Mouse (Mus musculus) heart, embryonic 11.5 days (tissue): ENCODE results near the gene Dmrta1. TPM values are rescaled to one million over a fixed set of nuclear protein-coding genes. Genes with fewer than 3 reads are reported as not detected.

Experiments
- ATAC-seq: fragments of 200-750 bp; cut with Nextera tagmentation; replicated peaks from 2 replicates; pipeline ENCODE4 v1.8.0; 2017; ENCODE audit warnings: moderate library complexity; ENCODE audit not compliant: insufficient number of reproducible peaks, low FRiP score, low TSS enrichment
- H3K27ac ChIP-seq: fragments of 300-500 bp; sonication (generic); 2 replicates; pipeline ENCODE4 v1.5.1; 2014; ENCODE audit warnings: mild to moderate bottlenecking, low read depth, low read length
- H3K27me3 ChIP-seq: fragments of 300-500 bp; sonication (generic); 2 replicates; pipeline ENCODE4 v1.6.1; 2014; ENCODE audit warnings: mild to moderate bottlenecking, low read length, mixed read lengths; ENCODE audit not compliant: control insufficient read depth, insufficient read depth
- H3K36me3 ChIP-seq: fragments of 300-500 bp; sonication (generic); 2 replicates; pipeline ENCODE4 v1.6.1; 2014; ENCODE audit warnings: mild to moderate bottlenecking, low read length, moderate library complexity, mixed read lengths; ENCODE audit not compliant: control insufficient read depth, insufficient read depth
- H3K4me1 ChIP-seq: fragments of 300-500 bp; sonication (generic); 2 replicates; pipeline ENCODE4 v1.6.1; 2014; ENCODE audit warnings: low read length; ENCODE audit not compliant: control insufficient read depth, insufficient read depth
- H3K4me2 ChIP-seq: fragments of 300-500 bp; sonication (generic); 2 replicates; pipeline ENCODE4 v1.6.1; 2014; ENCODE audit warnings: mild to moderate bottlenecking, moderate library complexity
- H3K4me3 ChIP-seq: fragments of 300-500 bp; sonication (generic); 2 replicates; pipeline ENCODE4 v1.5.1; 2014; ENCODE audit warnings: low read depth, low read length
- H3K9ac ChIP-seq: fragments of 300-500 bp; sonication (generic); 2 replicates; pipeline ENCODE4 v1.6.1; 2014; ENCODE audit warnings: mild to moderate bottlenecking, low read depth, low read length, moderate library complexity
- H3K9me3 ChIP-seq: fragments of 300-500 bp; sonication (generic); replicated peaks from 2 replicates; pipeline ENCODE4 v1.6.1; 2016; ENCODE audit warnings: low read length; ENCODE audit not compliant: control insufficient read depth
- WGBS: fragments of 180-500 bp; shearing (Covaris S2); extraction: QIAGEN DNeasy Blood & Tissue Kit; methylation state at CpG from one replicate; pipeline ENCODE4 v1.1.7; 2014; ENCODE audit not compliant: insufficient replicate concordance; 5-methylcytosine and 5-hydroxymethylcytosine counted together
- polyA plus RNA-seq: library from polyadenylated mRNA; unstranded; fragments of >200 nt; fragmentation: Nextera tagmentation; extraction: Ambion mirVana; gene quantifications from 2 replicates; pipeline ENCODE4 v1.2.1, GENCODE M21; 2014

The Dmrta1 gene
- polyA plus RNA-seq, 1 experiment from 2014 or later: 0.66 TPM

DNA sequence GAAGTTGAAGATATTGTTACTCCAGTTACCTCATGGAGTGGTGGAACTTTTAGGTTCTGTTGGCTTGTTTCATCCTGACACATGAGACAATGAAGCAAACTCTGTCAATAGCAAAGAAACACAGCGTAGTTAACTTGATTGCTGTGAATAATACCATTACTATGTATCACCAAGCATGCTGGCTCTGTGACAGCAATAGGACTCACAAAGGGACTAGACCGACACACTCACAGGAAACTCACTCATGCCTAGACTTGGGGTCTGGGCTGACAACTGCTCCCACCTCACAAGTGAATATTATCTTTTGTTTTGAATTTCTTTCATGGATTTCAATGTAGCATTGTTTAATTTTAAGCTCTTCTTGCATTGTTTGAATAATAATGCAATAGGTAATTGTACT lies 15.8 kb upstream of the Dmrta1 start:
- no peaks in the 10 kb centered on the region for H3K27me3 ChIP-seq
- WGBS: 81% methylated on average over 2 of the region's 2 CpGs
- H3K9ac ChIP-seq: no peak overlapping the region
- H3K4me3 ChIP-seq: no peak overlapping the region
- no peaks in the 10 kb centered on the region for H3K4me1 ChIP-seq
- no peak overlapping the region for H3K4me2 ChIP-seq
- no peaks in the 10 kb centered on the region for H3K36me3 ChIP-seq
- ATAC-seq: no peak
- no peak overlapping the region for H3K27ac ChIP-seq
- H3K9me3 ChIP-seq: no peaks in the 10 kb centered on the region

DNA sequence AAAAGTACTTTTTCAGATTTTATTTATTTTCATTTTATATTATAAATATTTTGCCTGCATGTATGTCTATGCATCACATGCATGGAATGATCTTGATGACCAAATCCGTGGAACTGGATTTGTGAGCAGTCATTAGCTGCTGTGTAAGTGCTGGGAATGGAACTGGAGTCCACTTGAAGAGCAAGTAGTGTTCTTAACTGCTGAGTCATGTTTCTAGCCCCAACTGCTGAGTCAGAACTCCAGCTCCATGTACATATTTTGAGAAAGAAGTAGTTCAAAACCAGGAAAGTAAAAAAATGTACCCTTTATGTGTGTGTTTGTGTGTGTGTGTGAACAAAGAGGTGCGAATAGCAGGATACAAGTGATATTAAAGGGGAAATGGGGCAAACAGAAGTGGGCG lies 4.5 kb upstream of the Dmrta1 start:
- H3K9me3 ChIP-seq: no peaks in the 10 kb centered on the region
- no peaks in the 10 kb centered on the region for H3K27me3 ChIP-seq
- no peak overlapping the region for H3K9ac ChIP-seq
- no peak for ATAC-seq
- WGBS: 77% methylated on average over 3 of the region's 3 CpGs
- no peaks in the 10 kb centered on the region for H3K36me3 ChIP-seq
- H3K4me3 ChIP-seq: no peak overlapping the region
- no peaks in the 10 kb centered on the region for H3K4me1 ChIP-seq
- no peak overlapping the region for H3K27ac ChIP-seq
- no peak overlapping the region for H3K4me2 ChIP-seq

DNA sequence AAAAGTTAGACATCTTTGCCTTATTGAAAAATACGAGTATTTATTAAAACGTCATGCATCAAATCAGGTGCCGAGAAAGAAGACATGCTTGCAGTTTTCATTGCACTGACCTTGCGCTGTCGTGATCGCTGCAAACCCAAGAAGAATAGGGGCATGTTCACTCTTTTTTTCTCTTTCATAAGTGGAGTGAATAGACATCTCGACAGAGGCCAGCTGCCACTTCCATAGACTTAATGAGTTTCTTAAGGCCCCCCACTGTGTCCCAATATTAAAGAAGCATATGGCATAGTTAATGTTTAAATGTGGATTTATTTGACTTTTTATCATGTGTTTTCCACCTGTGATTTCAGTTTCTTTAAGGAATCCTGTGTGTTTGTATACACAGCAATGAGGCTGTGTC lies 1.3 kb upstream of the Dmrta1 start:
- no peaks in the 10 kb centered on the region for H3K9me3 ChIP-seq
- no peak overlapping the region for H3K9ac ChIP-seq
- H3K36me3 ChIP-seq: no peaks in the 10 kb centered on the region
- H3K4me1 ChIP-seq: no peaks in the 10 kb centered on the region
- no peak overlapping the region for H3K4me3 ChIP-seq
- H3K27ac ChIP-seq: no peak overlapping the region
- H3K4me2 ChIP-seq: no peak overlapping the region
- 82% methylated on average over 7 of the region's 7 CpGs for WGBS
- H3K27me3 ChIP-seq: no peaks in the 10 kb centered on the region
- ATAC-seq: no peak

DNA sequence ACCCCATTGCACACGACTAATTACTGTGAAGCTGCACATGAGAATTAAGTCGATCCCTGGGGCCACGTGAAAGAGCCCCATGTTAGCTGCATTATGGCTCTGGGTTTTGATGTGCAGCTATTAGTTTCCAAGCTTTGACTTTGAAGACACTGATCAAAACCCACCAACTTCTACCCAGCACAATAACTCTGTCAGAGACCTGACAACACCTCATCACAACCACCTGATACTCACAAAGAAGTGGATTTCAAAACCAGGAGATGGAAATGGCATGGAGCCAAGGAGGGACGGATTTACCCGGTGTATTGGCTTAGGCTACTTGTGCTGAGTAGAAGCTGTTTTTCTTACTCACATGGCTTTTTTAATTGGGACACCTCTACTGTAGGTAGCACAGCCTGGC lies 523 bp upstream of the Dmrta1 start:
- H3K9ac ChIP-seq: no peak overlapping the region
- no peak overlapping the region for H3K27ac ChIP-seq
- H3K4me3 ChIP-seq: no peak overlapping the region
- no peaks in the 10 kb centered on the region for H3K9me3 ChIP-seq
- no peaks in the 10 kb centered on the region for H3K4me1 ChIP-seq
- 51% methylated on average over 5 of the region's 5 CpGs for WGBS
- H3K4me2 ChIP-seq: no peak overlapping the region
- no peaks in the 10 kb centered on the region for H3K36me3 ChIP-seq
- ATAC-seq: no peak
- no peaks in the 10 kb centered on the region for H3K27me3 ChIP-seq

DNA sequence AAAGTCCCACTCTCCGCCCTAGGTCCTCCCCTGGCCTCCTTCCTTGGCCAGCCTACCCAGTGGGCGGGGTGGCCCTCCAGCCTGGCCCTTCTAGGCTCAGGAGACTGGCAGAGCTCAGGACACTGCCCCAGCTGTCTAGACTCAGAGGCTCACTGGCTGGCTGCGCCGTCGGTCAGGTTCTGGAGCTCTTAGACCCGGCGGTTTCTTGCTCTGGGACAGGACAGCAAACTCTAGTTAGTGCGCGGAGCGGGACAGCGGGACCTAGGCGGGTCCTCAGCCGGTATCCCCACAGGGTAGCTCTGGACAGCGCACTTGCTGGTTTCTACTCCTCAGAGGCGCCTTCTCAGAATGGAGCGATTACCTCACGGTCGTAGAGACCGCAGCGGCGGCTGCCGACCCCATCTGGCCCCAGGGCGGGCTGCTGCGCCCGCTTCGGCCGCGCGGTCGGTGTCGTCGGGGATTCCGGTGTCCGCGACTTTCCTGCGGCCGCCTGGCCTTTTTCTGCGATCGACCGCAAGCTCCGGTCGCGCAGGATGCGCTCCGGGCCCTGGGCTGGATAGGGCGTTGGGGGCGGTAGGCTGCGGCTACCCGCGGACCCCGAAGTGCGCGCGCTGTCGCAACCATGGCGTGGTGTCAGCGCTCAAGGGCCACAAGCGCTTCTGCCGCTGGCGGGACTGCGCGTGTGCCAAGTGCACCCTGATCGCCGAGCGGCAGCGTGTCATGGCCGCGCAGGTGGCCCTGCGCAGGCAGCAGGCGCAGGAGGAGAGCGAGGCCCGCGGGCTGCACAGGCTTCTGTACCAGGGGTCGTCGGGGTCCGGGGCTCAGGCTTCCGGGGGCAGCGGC lies 8.9 kb downstream of the Dmrta1 start:
- peak overlapping the region; percentile 92 for H3K4me2 ChIP-seq
- H3K27me3 ChIP-seq: peaks cover 32% of the 10 kb centered on the region
- H3K4me1 ChIP-seq: no peaks in the 10 kb centered on the region
- WGBS: under 1% methylated on average over 78 of the region's 78 CpGs
- H3K4me3 ChIP-seq: peak overlapping the region; percentile 67
- H3K27ac ChIP-seq: 0 out of 2 replicates have a peak overlapping the region, but pooled peaks have one; percentile 0
- ATAC-seq: peak; percentile 84
- H3K36me3 ChIP-seq: no peaks in the 10 kb centered on the region
- H3K9ac ChIP-seq: peak overlapping the region; percentile 58
- H3K9me3 ChIP-seq: no peaks in the 10 kb centered on the region

DNA sequence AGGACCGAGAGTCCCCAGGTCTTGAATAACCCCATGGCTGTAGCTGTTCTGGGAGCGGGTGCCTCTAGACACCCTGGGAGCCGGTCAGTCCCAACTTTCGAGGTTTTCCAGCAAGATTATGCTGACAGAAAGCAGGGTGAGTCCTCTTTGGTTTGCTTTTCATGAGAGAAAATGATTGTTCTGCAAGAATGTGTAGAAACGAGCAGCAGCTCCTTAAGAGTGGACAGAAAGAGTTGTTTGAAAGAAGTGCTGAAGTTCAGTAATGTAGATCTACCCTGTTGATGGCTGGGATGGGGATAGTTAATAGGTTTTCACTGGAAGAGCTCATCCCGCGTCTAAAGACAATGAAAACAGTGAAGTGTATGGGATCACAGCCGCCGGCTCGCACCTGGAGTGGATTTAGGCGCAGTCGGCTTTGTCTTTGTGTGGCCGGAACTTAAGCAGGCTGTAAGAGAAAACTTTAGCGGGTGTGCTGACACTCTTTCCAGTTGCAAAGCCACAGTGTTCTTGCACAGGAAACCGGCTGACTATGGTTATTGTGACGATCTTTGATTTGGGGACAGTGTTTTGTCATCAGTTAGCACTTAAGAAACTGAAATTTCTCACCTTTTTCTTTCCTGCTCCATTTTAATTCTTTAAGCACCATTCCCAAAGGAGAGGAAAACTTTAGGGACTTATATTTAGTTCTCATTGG lies 9.7 kb downstream of the Dmrta1 start:
- Histone ChIP-seq H3K9ac (peak overlapping the region; percentile 58; the same call in 1 of the 2 replicates), H3K4me1 (no peaks in the 10 kb centered on the region), H3K4me3 (peak overlapping the region; percentile 67), H3K4me2 (peak overlapping the region; percentile 92), H3K27ac (no peak overlapping the region), H3K27me3 (peaks cover 32% of the 10 kb centered on the region), H3K9me3 (no peaks in the 10 kb centered on the region), H3K36me3 (no peaks in the 10 kb centered on the region)
- 2% methylated on average over 16 of the region's 16 CpGs for WGBS
- no peak for ATAC-seq

DNA sequence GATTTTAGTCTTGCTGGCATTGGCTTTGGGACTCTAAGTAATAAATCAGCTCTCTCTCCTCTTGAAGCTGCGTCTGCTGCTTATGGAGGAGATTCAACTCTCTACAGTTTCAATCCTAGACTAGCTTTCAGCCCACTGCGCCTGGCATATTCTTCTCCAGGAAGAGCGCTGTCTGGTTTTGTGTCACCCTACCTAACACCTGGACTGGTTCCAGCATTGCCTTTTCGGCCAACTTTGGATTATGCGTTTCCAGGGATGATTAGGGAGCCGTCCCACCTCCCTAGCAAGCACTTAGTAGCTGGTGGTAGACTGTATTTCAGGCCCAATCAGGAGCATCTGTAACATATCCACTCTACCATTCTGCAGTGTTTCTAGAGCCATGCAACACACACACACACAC lies 12.7 kb downstream of the Dmrta1 start:
- Histone ChIP-seq H3K36me3 (no peaks in the 10 kb centered on the region), H3K27ac (no peak overlapping the region), H3K9ac (no peak overlapping the region), H3K4me2 (no peak overlapping the region), H3K9me3 (no peaks in the 10 kb centered on the region), H3K4me1 (no peaks in the 10 kb centered on the region), H3K27me3 (peaks cover 30% of the 10 kb centered on the region), H3K4me3 (no peak overlapping the region)
- 84% methylated on average over 6 of the region's 6 CpGs for WGBS
- ATAC-seq: no peak

DNA sequence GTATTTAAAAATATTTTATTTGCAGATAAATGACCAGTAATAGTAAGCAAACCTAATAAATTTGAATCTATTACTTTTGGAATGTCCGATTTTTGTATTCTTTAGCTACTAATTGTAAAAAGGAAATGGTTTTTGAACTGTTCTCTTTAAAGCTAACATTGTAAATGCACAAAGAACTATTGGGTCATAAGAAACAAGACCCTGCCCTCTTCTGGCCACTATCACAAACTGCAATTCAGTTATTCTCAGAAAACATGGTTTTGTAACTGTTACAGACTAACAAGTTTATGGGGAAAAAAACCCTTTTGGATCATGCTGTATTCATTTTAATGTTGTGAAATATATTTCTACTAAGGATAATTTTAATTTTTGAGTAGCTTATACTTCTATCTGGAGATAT lies 13.5 kb downstream of the Dmrta1 start:
- H3K4me1 ChIP-seq: no peaks in the 10 kb centered on the region
- no peak overlapping the region for H3K27ac ChIP-seq
- H3K4me2 ChIP-seq: no peak overlapping the region
- no peaks in the 10 kb centered on the region for H3K36me3 ChIP-seq
- H3K4me3 ChIP-seq: no peak overlapping the region
- ATAC-seq: no peak
- no peak overlapping the region for H3K9ac ChIP-seq
- no peaks in the 10 kb centered on the region for H3K9me3 ChIP-seq
- peaks cover 24% of the 10 kb centered on the region for H3K27me3 ChIP-seq
- 9% methylated on average over 1 of the region's 1 CpGs for WGBS
